Mouse (Mus musculus) gastrocnemius, postnatal 10 days (tissue): ENCODE data around the gene Txnrd3. TPM values are rescaled to one million over a fixed set of nuclear protein-coding genes. Genes with fewer than 3 reads are reported as not detected.

ENCODE experiments used
- total RNA-seq, 2 experiments: library from RNA; stranded (reverse); gene quantifications; 2 replicates each; pipeline ENCODE4 v1.2.3; 2021

Gene Txnrd3
- total RNA-seq, 2 experiments from 2014 or later = 9.1 TPM

Other genes with a start within 250 kb of the Txnrd3 start
- gene Chchd6, start 48.3 kb upstream of the Txnrd3 start, total RNA-seq = 1 to 10 TPM; 5.3 to 5.7 TPM
- gene Vmn1r40, start 63.6 kb downstream of the Txnrd3 start, total RNA-seq = not detected
- not detected for gene Vmn1r41, start 96.8 kb downstream of the Txnrd3 start, total RNA-seq
- not detected for gene Vmn1r42, start 232.4 kb downstream of the Txnrd3 start, total RNA-seq
- not detected for gene Vmn1r43, start 232.4 kb downstream of the Txnrd3 start, total RNA-seq
- gene Vmn1r44, start 239.7 kb downstream of the Txnrd3 start, total RNA-seq = not detected